Mouse (Mus musculus): ENCODE results near the gene Il13ra2. TPM values are rescaled to one million over a fixed set of nuclear protein-coding genes. Genes with fewer than 3 reads are reported as not detected.
"Not testable (repeated sequence)": the region's sequence is repeated elsewhere in the genome, so short reads cannot be mapped to it uniquely, and the experiment has no call there.

The Il13ra2 gene
- polyA plus RNA-seq (2016; fragmentation: Nextera tagmentation; extraction: Ambion mirVana), result 0.14 TPM in 1 of 2 replicates, not detected in the other

DNA sequence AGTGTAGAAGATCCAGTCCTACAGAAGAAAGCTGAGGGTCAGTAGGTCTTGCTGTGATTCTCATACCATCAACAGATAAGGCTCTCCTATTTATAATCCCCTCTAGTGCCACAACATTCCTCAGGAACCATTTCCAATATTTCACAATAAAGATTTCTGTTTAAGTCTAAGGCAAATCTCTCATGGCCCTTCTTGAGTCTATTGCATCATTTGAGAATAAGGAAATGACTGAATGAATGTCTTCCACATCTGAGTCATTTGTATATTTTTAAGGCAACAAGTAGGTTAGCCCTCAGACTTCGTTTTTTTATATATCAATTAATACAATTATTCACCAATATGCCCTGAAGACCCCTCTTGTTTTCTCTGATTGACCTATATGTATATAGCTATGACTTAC is at the start of gene Il13ra2:
TSS of gene Il13ra2 (minus strand) at position 64 of the 400 bp plus-strand sequence.
- Histone ChIP-seq H3K27ac (no peak within 1 kb of the TSS), H3K4me1 (replicated peaks) (no peaks in the 10 kb centered on the region), H3K27me3 (ENCODE audit: insufficient read depth, poor library complexity, severe bottlenecking) (no peaks in the 10 kb centered on the region), H3K4me3 (no peak within 1 kb of the TSS), H3K9me3 (no peaks in the 10 kb centered on the region), H3K36me3 (no peaks in the 10 kb centered on the region)
- 53% methylated on average over 1 of the region's 1 CpGs for WGBS
- no peak for DNase-seq (ENCODE audit: low spot score)

GRCm38 (mm10) chrX:147453610-147454009 is 24.6 kb upstream of the Il13ra2 start, which contains the start of gene Vmn1r239-ps:
Gene Vmn1r239-ps, minus strand, starts transcription at chrX:147453710.
- H3K27me3 ChIP-seq (ENCODE audit: insufficient read depth, poor library complexity, severe bottlenecking); H3K4me3 ChIP-seq; H3K9me3 ChIP-seq; H3K4me1 ChIP-seq (replicated peaks); DNase-seq (ENCODE audit: low spot score); H3K36me3 ChIP-seq; H3K27ac ChIP-seq: not testable (repeated sequence)
- 82% methylated on average over 1 of the region's 1 CpGs for WGBS

GRCm38 (mm10) chrX:147443386-147443785 is 14.4 kb upstream of the Il13ra2 start:
- no peak overlapping the region for H3K4me3 ChIP-seq
- no peak for DNase-seq (ENCODE audit: low spot score)
- H3K9me3 ChIP-seq, result no peaks in the 10 kb centered on the region
- WGBS, result 90% methylated on average over 4 of the region's 4 CpGs
- H3K27ac ChIP-seq, result no peak overlapping the region
- no peaks in the 10 kb centered on the region for H3K4me1 ChIP-seq (replicated peaks)
- H3K27me3 ChIP-seq (ENCODE audit: insufficient read depth, poor library complexity, severe bottlenecking), result no peaks in the 10 kb centered on the region
- H3K36me3 ChIP-seq, result no peaks in the 10 kb centered on the region

GRCm38 (mm10) chrX:147435400-147435799 is 6.4 kb upstream of the Il13ra2 start:
- Histone ChIP-seq H3K9me3 (no peaks in the 10 kb centered on the region), H3K27me3 (ENCODE audit: insufficient read depth, poor library complexity, severe bottlenecking) (no peaks in the 10 kb centered on the region), H3K4me1 (replicated peaks) (no peaks in the 10 kb centered on the region), H3K27ac (no peak overlapping the region), H3K36me3 (no peaks in the 10 kb centered on the region), H3K4me3 (no peak overlapping the region)
- 82% methylated on average over 2 of the region's 2 CpGs for WGBS
- DNase-seq (ENCODE audit: low spot score), result no peak

GRCm38 (mm10) chrX:147429753-147430152 is 761 bp upstream of the Il13ra2 start:
- Histone ChIP-seq H3K9me3 (no peaks in the 10 kb centered on the region), H3K4me3 (no peak overlapping the region), H3K27me3 (ENCODE audit: insufficient read depth, poor library complexity, severe bottlenecking) (no peaks in the 10 kb centered on the region), H3K36me3 (no peaks in the 10 kb centered on the region), H3K27ac (no peak overlapping the region), H3K4me1 (replicated peaks) (no peaks in the 10 kb centered on the region)
- 72% methylated on average over 1 of the region's 1 CpGs for WGBS
- DNase-seq (ENCODE audit: low spot score), result no peak

GRCm38 (mm10) chrX:147393446-147393845 is 35.5 kb downstream of the Il13ra2 start:
- no peak overlapping the region for H3K4me3 ChIP-seq
- no peaks in the 10 kb centered on the region for H3K4me1 ChIP-seq (replicated peaks)
- no peak overlapping the region for H3K27ac ChIP-seq
- no peak for DNase-seq (ENCODE audit: low spot score)
- no peaks in the 10 kb centered on the region for H3K9me3 ChIP-seq
- no peaks in the 10 kb centered on the region for H3K36me3 ChIP-seq
- WGBS, result 66% methylated on average over 1 of the region's 1 CpGs
- H3K27me3 ChIP-seq (ENCODE audit: insufficient read depth, poor library complexity, severe bottlenecking), result no peaks in the 10 kb centered on the region

DNA sequence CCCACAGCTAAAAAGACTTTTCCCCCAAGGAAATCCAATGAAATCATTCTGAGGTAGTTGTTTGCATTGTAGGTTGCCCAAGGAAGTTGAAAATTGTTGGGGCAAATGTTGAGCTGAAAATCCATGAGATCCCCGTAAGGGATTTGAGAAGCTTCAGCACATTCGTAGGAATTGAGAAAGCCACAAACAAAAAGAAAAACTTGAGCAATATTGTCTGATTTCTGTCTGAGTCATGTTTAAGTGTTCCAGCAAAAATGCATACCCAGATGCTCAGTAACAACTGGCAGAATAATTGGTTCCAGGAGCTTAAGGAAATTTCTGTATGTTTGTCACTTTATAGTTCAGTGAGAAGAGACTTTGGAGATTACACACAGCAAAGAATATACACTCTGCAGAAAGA is 79.8 kb downstream of the Il13ra2 start:
- Histone ChIP-seq H3K27me3 (ENCODE audit: insufficient read depth, poor library complexity, severe bottlenecking) (no peaks in the 10 kb centered on the region), H3K36me3 (no peaks in the 10 kb centered on the region), H3K4me1 (replicated peaks) (no peaks in the 10 kb centered on the region), H3K4me3 (no peak overlapping the region), H3K9me3 (no peaks in the 10 kb centered on the region), H3K27ac (no peak overlapping the region)
- 95% methylated on average over 2 of the region's 2 CpGs for WGBS
- DNase-seq (ENCODE audit: low spot score), result no peak

Other genes with a start within 250 kb of the Il13ra2 start
- not detected in 2 replicates for gene Vmn1r239-ps, start 24.5 kb upstream of the Il13ra2 start, polyA plus RNA-seq (2016; fragmentation: Nextera tagmentation; extraction: Ambion mirVana)
- 3.5 and 4.5 TPM in 2 replicates for gene Lrch2, start 124.9 kb upstream of the Il13ra2 start, polyA plus RNA-seq (2016; fragmentation: Nextera tagmentation; extraction: Ambion mirVana)